Mouse (Mus musculus): ENCODE results near the gene Robo3. TPM values are rescaled to one million over a fixed set of nuclear protein-coding genes. Genes with fewer than 3 reads are reported as not detected.

Robo3 gene
- 13.1 and 36.6 TPM in 2 replicates for polyA plus RNA-seq (2016; fragmentation: Nextera tagmentation; extraction: Ambion mirVana)

GRCm38 (mm10) chr9:37432720-37433421 lies at the start of gene Robo3:
Robo3 (minus strand) TSS chr9:37433246.
- DNase-seq (ENCODE audit: low spot score): peak; percentile 46
- Histone ChIP-seq H3K27ac (replicated peaks) (no peak within 1 kb of the TSS), H3K4me3 (peak within 1 kb of the TSS; percentile 47), H3K36me3 (no peaks in the 10 kb centered on the region), H3K4me1 (peaks cover 52% of the 10 kb centered on the region), H3K27me3 (ENCODE audit: low read depth, poor library complexity, severe bottlenecking) (peaks cover 100% of the 10 kb centered on the region), H3K9me3 (replicated peaks) (no peaks in the 10 kb centered on the region)
- 2% methylated on average over 40 of the region's 40 CpGs for WGBS

GRCm38 (mm10) chr9:37474923-37475322 lies 41.9 kb upstream of the Robo3 start:
- H3K27me3 ChIP-seq (ENCODE audit: low read depth, poor library complexity, severe bottlenecking): no peaks in the 10 kb centered on the region
- no peak overlapping the region for H3K27ac ChIP-seq (replicated peaks)
- no peaks in the 10 kb centered on the region for H3K9me3 ChIP-seq (replicated peaks)
- no peak for DNase-seq (ENCODE audit: low spot score)
- H3K4me1 ChIP-seq: no peaks in the 10 kb centered on the region
- WGBS: 89% methylated on average over 7 of the region's 7 CpGs
- no peak overlapping the region for H3K4me3 ChIP-seq
- H3K36me3 ChIP-seq: no peaks in the 10 kb centered on the region

GRCm38 (mm10) chr9:37473611-37474125 lies 40.6 kb upstream of the Robo3 start:
- no peaks in the 10 kb centered on the region for H3K4me1 ChIP-seq
- 64% methylated on average over 3 of the region's 3 CpGs for WGBS
- no peaks in the 10 kb centered on the region for H3K27me3 ChIP-seq (ENCODE audit: low read depth, poor library complexity, severe bottlenecking)
- no peaks in the 10 kb centered on the region for H3K36me3 ChIP-seq
- no peak overlapping the region for H3K4me3 ChIP-seq
- no peaks in the 10 kb centered on the region for H3K9me3 ChIP-seq (replicated peaks)
- DNase-seq (ENCODE audit: low spot score): no peak
- no peak overlapping the region for H3K27ac ChIP-seq (replicated peaks)

GRCm38 (mm10) chr9:37462764-37463163 lies 29.7 kb upstream of the Robo3 start:
- Histone ChIP-seq H3K4me3 (no peak overlapping the region), H3K27ac (replicated peaks) (no peak overlapping the region), H3K9me3 (replicated peaks) (no peaks in the 10 kb centered on the region), H3K36me3 (no peaks in the 10 kb centered on the region), H3K27me3 (ENCODE audit: low read depth, poor library complexity, severe bottlenecking) (peaks cover 82% of the 10 kb centered on the region), H3K4me1 (peaks cover 15% of the 10 kb centered on the region)
- peak; percentile 28 for DNase-seq (ENCODE audit: low spot score)
- 16% methylated on average over 7 of the region's 7 CpGs for WGBS

GRCm38 (mm10) chr9:37461571-37461970 lies 28.5 kb upstream of the Robo3 start:
- DNase-seq (ENCODE audit: low spot score): no peak
- H3K4me1 ChIP-seq: peaks cover 25% of the 10 kb centered on the region
- no peaks in the 10 kb centered on the region for H3K36me3 ChIP-seq
- 7% methylated on average over 3 of the region's 3 CpGs for WGBS
- H3K4me3 ChIP-seq: no peak overlapping the region
- no peaks in the 10 kb centered on the region for H3K9me3 ChIP-seq (replicated peaks)
- H3K27me3 ChIP-seq (ENCODE audit: low read depth, poor library complexity, severe bottlenecking): peaks cover 93% of the 10 kb centered on the region
- H3K27ac ChIP-seq (replicated peaks): no peak overlapping the region

- H3K9me3 ChIP-seq (replicated peaks): no peaks in the 10 kb centered on the region
- peak overlapping the region; percentile 59 for H3K4me3 ChIP-seq
- WGBS: 6% methylated on average over 5 of the region's 5 CpGs
- H3K36me3 ChIP-seq: no peaks in the 10 kb centered on the region
- 0 out of 2 replicates have a peak overlapping the region, but pooled peaks have one; percentile 76 for H3K27ac ChIP-seq (replicated peaks)
- peaks cover 97% of the 10 kb centered on the region for H3K27me3 ChIP-seq (ENCODE audit: low read depth, poor library complexity, severe bottlenecking)
- DNase-seq (ENCODE audit: low spot score): no peak
- H3K4me1 ChIP-seq: peaks cover 31% of the 10 kb centered on the region
Observed at GRCm38 (mm10) chr9:37460961-37461340, 27.9 kb upstream of the Robo3 start.

GRCm38 (mm10) chr9:37460043-37460960 lies 27.3 kb upstream of the Robo3 start:
- Histone ChIP-seq H3K4me3 (peak overlapping the region; percentile 59), H3K36me3 (no peaks in the 10 kb centered on the region), H3K27ac (replicated peaks) (peak overlapping the region; percentile 76), H3K27me3 (ENCODE audit: low read depth, poor library complexity, severe bottlenecking) (peaks cover 99% of the 10 kb centered on the region), H3K9me3 (replicated peaks) (no peaks in the 10 kb centered on the region), H3K4me1 (peaks cover 37% of the 10 kb centered on the region)
- under 1% methylated on average over 80 of the region's 81 CpGs for WGBS
- peak; percentile 65 for DNase-seq (ENCODE audit: low spot score)

- H3K4me3 ChIP-seq: peak overlapping the region; percentile 59
- DNase-seq (ENCODE audit: low spot score): no peak
- H3K9me3 ChIP-seq (replicated peaks): no peaks in the 10 kb centered on the region
- WGBS: under 1% methylated on average over 9 of the region's 9 CpGs
- peaks cover 44% of the 10 kb centered on the region for H3K4me1 ChIP-seq
- H3K36me3 ChIP-seq: no peaks in the 10 kb centered on the region
- H3K27ac ChIP-seq (replicated peaks): peak overlapping the region; percentile 76
- peaks cover 100% of the 10 kb centered on the region for H3K27me3 ChIP-seq (ENCODE audit: low read depth, poor library complexity, severe bottlenecking)
Observed at GRCm38 (mm10) chr9:37459665-37460042, 26.6 kb upstream of the Robo3 start.

- Histone ChIP-seq H3K27ac (replicated peaks) (no peak overlapping the region), H3K27me3 (ENCODE audit: low read depth, poor library complexity, severe bottlenecking) (peaks cover 100% of the 10 kb centered on the region), H3K9me3 (replicated peaks) (no peaks in the 10 kb centered on the region), H3K36me3 (no peaks in the 10 kb centered on the region), H3K4me1 (peaks cover 67% of the 10 kb centered on the region), H3K4me3 (peak overlapping the region; percentile 48; the same call in 1 of the 2 replicates)
- DNase-seq (ENCODE audit: low spot score): no peak
- 29% methylated on average over 1 of the region's 1 CpGs for WGBS
Observed at GRCm38 (mm10) chr9:37457151-37457550, 24.1 kb upstream of the Robo3 start.

- WGBS: 1% methylated on average over 20 of the region's 20 CpGs
- H3K4me3 ChIP-seq: peak overlapping the region; percentile 48
- peak; percentile 60 for DNase-seq (ENCODE audit: low spot score)
- H3K27ac ChIP-seq (replicated peaks): no peak overlapping the region
- H3K9me3 ChIP-seq (replicated peaks): no peaks in the 10 kb centered on the region
- no peaks in the 10 kb centered on the region for H3K36me3 ChIP-seq
- peaks cover 73% of the 10 kb centered on the region for H3K4me1 ChIP-seq
- H3K27me3 ChIP-seq (ENCODE audit: low read depth, poor library complexity, severe bottlenecking): peaks cover 100% of the 10 kb centered on the region
Observed at GRCm38 (mm10) chr9:37456481-37456910, 23.4 kb upstream of the Robo3 start.

- Histone ChIP-seq H3K36me3 (no peaks in the 10 kb centered on the region), H3K4me1 (peaks cover 73% of the 10 kb centered on the region), H3K4me3 (peak overlapping the region; percentile 48), H3K9me3 (replicated peaks) (no peaks in the 10 kb centered on the region), H3K27me3 (ENCODE audit: low read depth, poor library complexity, severe bottlenecking) (peaks cover 100% of the 10 kb centered on the region), H3K27ac (replicated peaks) (no peak overlapping the region)
- DNase-seq (ENCODE audit: low spot score): no peak
- WGBS: 3% methylated on average over 8 of the region's 8 CpGs
Observed at GRCm38 (mm10) chr9:37455868-37456267, 22.8 kb upstream of the Robo3 start.

GRCm38 (mm10) chr9:37454991-37455390 lies 21.9 kb upstream of the Robo3 start:
- 1% methylated on average over 3 of the region's 3 CpGs for WGBS
- Histone ChIP-seq H3K27me3 (ENCODE audit: low read depth, poor library complexity, severe bottlenecking) (peaks cover 100% of the 10 kb centered on the region), H3K4me3 (no peak overlapping the region; the same call in 1 of the 2 replicates), H3K36me3 (no peaks in the 10 kb centered on the region), H3K9me3 (replicated peaks) (no peaks in the 10 kb centered on the region), H3K27ac (replicated peaks) (no peak overlapping the region), H3K4me1 (peaks cover 64% of the 10 kb centered on the region)
- peak; percentile 27 for DNase-seq (ENCODE audit: low spot score)
